Mouse (Mus musculus): ENCODE results near the gene Pltp. TPM values are rescaled to one million over a fixed set of nuclear protein-coding genes. Genes with fewer than 3 reads are reported as not detected.

Gene Pltp
- total and polyA plus RNA-seq, 3 experiments: 5.2 to 17.1 TPM; not detected in 1

- Histone ChIP-seq H3K4me3 (ENCODE audit: control insufficient read depth in 1 of 2, insufficient read depth in 1 of 2, low read depth in 2 of 2, low read length in 2 of 2) (no peak overlapping the region), H3K9ac (ENCODE audit: control insufficient read depth, low read depth, low read length, poor library complexity, severe bottlenecking) (no peak overlapping the region), H3K27me3 (ENCODE audit: control insufficient read depth in 1 of 2, insufficient read depth in 2 of 2, low read length in 2 of 2) (no peaks in the 10 kb centered on the region), H3K9me3 (replicated peaks; ENCODE audit: insufficient read depth, low read length) (no peaks in the 10 kb centered on the region), H3K27ac (ENCODE audit: control insufficient read depth, low read depth, low read length) (no peak overlapping the region), H3K79me2 (ENCODE audit: control insufficient read depth, insufficient read depth, low read length, poor library complexity) (no peaks in the 10 kb centered on the region), H3K36me3 (ENCODE audit: control insufficient read depth in 1 of 2, insufficient read depth in 2 of 2, low read length in 2 of 2) (no peaks in the 10 kb centered on the region; a peak in 2 of 4 replicates), H3K4me1 (ENCODE audit: control insufficient read depth in 1 of 2, insufficient read depth in 2 of 2, low read length in 2 of 2) (no peaks in the 10 kb centered on the region)
- 0 out of 4 replicates have a peak, but pooled peaks of 1 of the 2 experiments have one; percentile 5 for TF ChIP-seq POLR2A (IDR thresholded peaks at IDR 0.05; ENCODE audit: control insufficient read depth in 1 of 2, insufficient read depth in 1 of 2, low read depth in 1 of 2, low read length in 2 of 2, poor library complexity in 1 of 2)
- no peak for TF ChIP-seq ZKSCAN1 (IDR thresholded peaks at IDR 0.05; ENCODE audit: low read depth, low read length)
- DNase-seq (ENCODE audit: low read depth, low spot score): no peak
These were observed 33.7 kb upstream of the Pltp start for GRCm38 (mm10) chr2:164891056-164891834.

DNA sequence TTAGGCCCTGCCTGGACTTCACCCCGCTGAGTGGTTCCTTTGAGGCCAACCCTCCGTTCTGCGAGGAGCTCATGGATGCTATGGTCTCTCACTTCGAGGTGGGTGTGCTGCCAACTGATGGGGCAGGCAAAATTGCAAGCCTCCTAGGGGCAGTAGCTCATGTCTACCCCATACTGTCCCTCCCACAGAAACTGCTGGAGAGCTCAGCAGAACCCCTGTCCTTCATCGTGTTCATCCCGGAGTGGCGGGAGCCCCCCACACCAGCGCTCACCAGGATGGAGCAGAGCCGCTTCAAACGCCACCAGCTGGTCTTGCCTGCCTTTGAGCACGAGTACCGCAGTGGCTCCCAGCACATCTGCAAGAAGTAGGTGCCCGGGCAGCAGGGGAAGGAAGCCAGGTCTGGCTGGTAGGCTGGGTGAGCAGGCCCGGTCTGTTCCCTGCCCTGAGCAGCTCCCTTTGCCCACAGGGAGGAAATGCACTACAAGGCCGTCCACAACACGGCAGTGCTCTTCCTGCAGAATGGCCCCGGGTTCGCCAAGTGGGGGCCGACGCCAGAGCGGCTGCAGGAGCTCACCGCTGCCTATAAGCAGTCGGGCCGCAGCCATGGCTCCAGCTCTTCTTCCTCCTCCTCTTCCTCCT is 33.0 kb upstream of the Pltp start:
- Histone ChIP-seq H3K9ac (ENCODE audit: control insufficient read depth, low read depth, low read length, poor library complexity, severe bottlenecking) (no peak overlapping the region), H3K27me3 (ENCODE audit: control insufficient read depth in 1 of 2, insufficient read depth in 2 of 2, low read length in 2 of 2) (no peaks in the 10 kb centered on the region), H3K36me3 (ENCODE audit: control insufficient read depth in 1 of 2, insufficient read depth in 2 of 2, low read length in 2 of 2) (no peaks in the 10 kb centered on the region; a peak in 2 of 4 replicates), H3K4me3 (ENCODE audit: control insufficient read depth in 1 of 2, insufficient read depth in 1 of 2, low read depth in 2 of 2, low read length in 2 of 2) (no peak overlapping the region), H3K79me2 (ENCODE audit: control insufficient read depth, insufficient read depth, low read length, poor library complexity) (no peaks in the 10 kb centered on the region), H3K9me3 (replicated peaks; ENCODE audit: insufficient read depth, low read length) (no peaks in the 10 kb centered on the region), H3K4me1 (ENCODE audit: control insufficient read depth in 1 of 2, insufficient read depth in 2 of 2, low read length in 2 of 2) (no peaks in the 10 kb centered on the region), H3K27ac (ENCODE audit: control insufficient read depth, low read depth, low read length) (no peak overlapping the region)
- no peak for TF ChIP-seq ETS1 (IDR thresholded peaks at IDR 0.05; ENCODE audit: low read depth, low read length)
- no peak for TF ChIP-seq ZNF384 (IDR thresholded peaks at IDR 0.05; ENCODE audit: low read depth, low read length)
- no peak for TF ChIP-seq CHD1 (IDR thresholded peaks at IDR 0.05; ENCODE audit: low read depth, low read length)
- no peak for TF ChIP-seq NRF1 (IDR thresholded peaks at IDR 0.05; ENCODE audit: insufficient read depth, low read depth, low read length, poor library complexity, severe bottlenecking)
- TF ChIP-seq POLR2AphosphoS2 (IDR thresholded peaks at IDR 0.05; ENCODE audit: low read length): no peak
- no peak for TF ChIP-seq ZKSCAN1 (IDR thresholded peaks at IDR 0.05; ENCODE audit: low read depth, low read length)
- TF ChIP-seq RAD21 (IDR thresholded peaks at IDR 0.05; ENCODE audit: low read depth, low read length): no peak
- no peak for TF ChIP-seq POLR2A (IDR thresholded peaks at IDR 0.05; ENCODE audit: control insufficient read depth in 1 of 2, insufficient read depth in 1 of 2, low read depth in 1 of 2, low read length in 2 of 2, poor library complexity in 1 of 2)
- no peak for TF ChIP-seq TAL1 (IDR thresholded peaks at IDR 0.05; ENCODE audit: low read length)
- TF ChIP-seq BHLHE40 (IDR thresholded peaks at IDR 0.05; ENCODE audit: borderline replicate concordance, low read depth, low read length): no peak
- no peak for DNase-seq (ENCODE audit: low read depth, low spot score)

GRCm38 (mm10) chr2:164889960-164890359 is 32.4 kb upstream of the Pltp start:
- Histone ChIP-seq H3K79me2 (ENCODE audit: control insufficient read depth, insufficient read depth, low read length, poor library complexity) (no peaks in the 10 kb centered on the region), H3K27ac (ENCODE audit: control insufficient read depth, low read depth, low read length) (no peak overlapping the region), H3K9me3 (replicated peaks; ENCODE audit: insufficient read depth, low read length) (no peaks in the 10 kb centered on the region), H3K27me3 (ENCODE audit: control insufficient read depth in 1 of 2, insufficient read depth in 2 of 2, low read length in 2 of 2) (no peaks in the 10 kb centered on the region), H3K36me3 (ENCODE audit: control insufficient read depth in 1 of 2, insufficient read depth in 2 of 2, low read length in 2 of 2) (no peaks in the 10 kb centered on the region; a peak in 2 of 4 replicates), H3K4me3 (ENCODE audit: control insufficient read depth in 1 of 2, insufficient read depth in 1 of 2, low read depth in 2 of 2, low read length in 2 of 2) (no peak overlapping the region), H3K9ac (ENCODE audit: control insufficient read depth, low read depth, low read length, poor library complexity, severe bottlenecking) (no peak overlapping the region), H3K4me1 (ENCODE audit: control insufficient read depth in 1 of 2, insufficient read depth in 2 of 2, low read length in 2 of 2) (no peaks in the 10 kb centered on the region)
- no peak for DNase-seq (ENCODE audit: low read depth, low spot score)
- TF ChIP-seq MYB (IDR thresholded peaks at IDR 0.05; ENCODE audit: low read depth, low read length) (no peak), SMC3 (IDR thresholded peaks at IDR 0.05; ENCODE audit: low read depth, low read length) (no peak), POLR2AphosphoS2 (IDR thresholded peaks at IDR 0.05; ENCODE audit: low read length) (no peak), CTCF (IDR thresholded peaks at IDR 0.05 in 2 of 3, conservative IDR thresholded peaks at IDR 0.05 in 1 of 3; ENCODE audit: control insufficient read depth in 1 of 3, insufficient read depth in 1 of 3, low read depth in 2 of 3, low read length in 3 of 3, poor library complexity in 1 of 3, severe bottlenecking in 1 of 3) (no peak), TCF12 (IDR thresholded peaks at IDR 0.05; ENCODE audit: low read depth, low read length) (no peak), GABPA (IDR thresholded peaks at IDR 0.05; ENCODE audit: low read depth, low read length) (no peak), TAL1 (IDR thresholded peaks at IDR 0.05; ENCODE audit: low read length) (no peak), EP300 (IDR thresholded peaks at IDR 0.05; ENCODE audit: low read depth in 1 of 2, low read length in 2 of 2) (no peak), POLR2A (IDR thresholded peaks at IDR 0.05; ENCODE audit: control insufficient read depth in 1 of 2, insufficient read depth in 1 of 2, low read depth in 1 of 2, low read length in 2 of 2, poor library complexity in 1 of 2) (no peak; a peak in 1 of 4 replicates), POLR2AphosphoS5 (IDR thresholded peaks at IDR 0.05; ENCODE audit: borderline replicate concordance, low read depth, low read length) (no peak), MAX (IDR thresholded peaks at IDR 0.05; ENCODE audit: low read length) (no peak), ETS1 (IDR thresholded peaks at IDR 0.05; ENCODE audit: low read depth, low read length) (no peak), UBTF (IDR thresholded peaks at IDR 0.05; ENCODE audit: borderline replicate concordance, insufficient read depth, low read depth, low read length) (no peak), MXI1 (IDR thresholded peaks at IDR 0.05; ENCODE audit: low read depth, low read length) (no peak), MYC (IDR thresholded peaks at IDR 0.05; ENCODE audit: low read depth, low read length) (no peak), RAD21 (IDR thresholded peaks at IDR 0.05; ENCODE audit: low read depth, low read length) (no peak), KAT2A (conservative IDR thresholded peaks at IDR 0.05; ENCODE audit: low read depth, low read length) (no peak)
